Mouse (Mus musculus) neutrophil, adult 5-6 weeks (primary cell): ENCODE measurements at regions not wholly inside any gene's neighbourhood (a gene's known extent, or its start where the extent isn't known, plus 50 kb on each side); places are given as distances from the start of the nearest gene placed in this dataset.

Experiments
- ATAC-seq: fragments of 151-379, 151-347 bp; 2 replicates; pipeline ENCODE4 v1.8.0; 2017; ENCODE audit warnings: mild to moderate bottlenecking, moderate TSS enrichment; ENCODE audit not compliant: insufficient number of reproducible peaks, poor library complexity, low FRiP score, severe bottlenecking; ENCODE audit errors: extremely low read depth

- ATAC-seq = no peak
Measured at GRCm38 (mm10) chr2:166415481-166415965, 260.1 kb upstream of the Sulf2 start.

DNA sequence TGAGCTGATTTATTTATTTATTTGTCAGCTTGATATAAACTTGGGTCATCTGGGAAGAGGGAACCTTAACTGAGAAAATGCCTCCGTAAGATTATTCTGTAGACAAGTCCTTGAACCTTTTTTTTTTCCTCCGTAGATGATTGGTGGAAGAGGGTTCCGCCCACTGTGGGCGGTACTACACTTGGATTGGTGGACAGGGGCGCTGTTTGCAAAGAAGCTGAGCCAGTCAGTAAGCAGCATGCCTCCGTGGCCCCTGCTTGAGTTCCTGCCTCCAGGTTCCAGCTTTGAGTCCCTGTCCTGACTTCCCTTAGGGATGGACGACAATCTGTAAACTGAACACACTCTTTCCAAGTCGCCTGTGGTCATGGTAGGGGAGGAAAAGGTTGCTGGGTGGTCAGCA lies 259.4 kb upstream of the Sulf2 start:
- ATAC-seq = no peak

DNA sequence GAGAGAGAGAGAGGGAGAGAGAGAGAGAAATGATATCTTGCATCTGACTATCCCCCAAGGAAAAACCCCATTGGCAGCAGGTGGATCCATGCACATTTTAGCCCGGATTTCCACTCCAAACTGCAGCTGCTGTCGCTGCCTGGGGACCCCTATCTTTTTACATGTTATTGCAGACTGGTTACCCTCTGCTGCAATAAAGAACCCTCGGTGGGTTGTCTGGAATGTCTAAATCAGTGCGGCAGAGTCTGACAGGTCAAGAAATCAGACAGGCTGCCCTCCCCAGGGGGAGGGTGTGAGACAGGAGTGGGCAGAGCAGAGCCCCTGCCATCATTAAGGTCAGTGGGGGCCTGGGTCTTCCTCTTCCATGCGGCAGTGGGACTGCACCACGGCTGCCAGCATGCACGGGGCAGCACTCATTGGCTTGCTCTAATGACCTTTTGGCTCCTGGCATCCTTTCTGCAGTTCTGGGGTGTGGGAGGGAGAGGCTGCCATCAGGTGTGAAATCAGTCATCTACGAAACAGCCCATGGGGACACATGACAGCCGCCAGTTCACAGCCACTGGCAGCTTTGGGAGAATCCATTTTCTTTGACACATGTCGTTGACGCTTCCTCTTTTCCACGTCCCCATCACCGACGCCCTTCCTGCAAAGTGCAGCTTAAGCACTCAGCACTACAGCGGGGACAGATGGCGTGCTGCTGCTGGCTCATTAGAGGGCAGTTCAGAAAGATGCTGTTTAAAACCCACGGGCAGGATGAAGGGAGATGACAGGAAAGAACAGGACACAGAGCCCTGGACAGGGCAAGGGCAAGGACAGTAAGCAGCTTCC lies 256.8 kb upstream of the Sulf2 start:
- peak; percentile 10; the same call in 1 of the 2 replicates for ATAC-seq

- no peak for ATAC-seq
Measured at GRCm38 (mm10) chr2:166409391-166409790, 253.9 kb upstream of the Sulf2 start.

- ATAC-seq = no peak
Measured at GRCm38 (mm10) chr2:166408806-166409205, 253.3 kb upstream of the Sulf2 start.

DNA sequence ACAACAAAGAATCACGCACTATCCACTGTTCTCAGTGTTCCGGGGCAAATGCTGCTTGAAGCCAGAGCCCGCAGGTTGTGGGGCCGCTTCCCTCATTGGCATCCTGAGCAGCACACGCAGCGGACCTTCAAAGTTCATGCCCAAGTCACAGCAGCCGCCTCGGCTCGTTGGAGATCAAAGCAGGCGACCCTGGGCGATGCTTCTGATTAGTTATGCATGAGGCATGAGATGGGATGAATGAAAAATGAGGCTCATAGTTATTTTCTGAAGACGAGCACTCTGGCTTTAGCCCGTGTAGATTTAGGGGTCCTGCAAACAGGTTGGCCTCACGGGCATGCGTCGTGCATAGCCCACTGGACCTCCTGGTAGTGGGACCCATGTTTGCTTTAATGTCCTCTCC lies 252.5 kb upstream of the Sulf2 start:
- ATAC-seq = no peak

- ATAC-seq = peak; percentile 68; the same call in 1 of the 2 replicates
Measured at GRCm38 (mm10) chr2:166406826-166407225, 251.4 kb upstream of the Sulf2 start.

DNA sequence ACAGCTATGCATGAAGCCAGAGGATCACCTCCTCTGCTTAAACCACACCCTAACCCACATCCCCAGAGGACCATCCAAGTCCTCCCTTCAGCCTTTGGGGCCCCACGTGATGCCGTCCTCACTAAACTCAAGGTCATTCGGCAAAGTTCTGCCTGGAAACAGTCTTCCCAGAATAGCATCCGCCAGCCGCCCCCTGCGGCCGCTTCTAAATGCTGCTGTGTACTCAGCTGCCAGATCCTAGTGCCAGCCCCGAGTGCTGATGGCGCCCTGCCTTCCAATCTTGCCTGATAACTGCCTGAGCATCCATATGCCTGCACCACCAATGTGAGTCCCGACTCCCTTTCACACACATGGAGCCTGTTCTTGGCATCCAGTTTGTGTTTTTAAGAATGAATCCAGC lies 247.9 kb upstream of the Sulf2 start:
- ATAC-seq = no peak

GRCm38 (mm10) chr2:166401860-166402259 lies 246.4 kb upstream of the Sulf2 start:
- ATAC-seq = no peak

- ATAC-seq = no peak
Measured at GRCm38 (mm10) chr2:166400304-166400703, 244.8 kb upstream of the Sulf2 start.

- ATAC-seq = no peak
Measured at GRCm38 (mm10) chr2:166399140-166399830, 243.8 kb upstream of the Sulf2 start.

DNA sequence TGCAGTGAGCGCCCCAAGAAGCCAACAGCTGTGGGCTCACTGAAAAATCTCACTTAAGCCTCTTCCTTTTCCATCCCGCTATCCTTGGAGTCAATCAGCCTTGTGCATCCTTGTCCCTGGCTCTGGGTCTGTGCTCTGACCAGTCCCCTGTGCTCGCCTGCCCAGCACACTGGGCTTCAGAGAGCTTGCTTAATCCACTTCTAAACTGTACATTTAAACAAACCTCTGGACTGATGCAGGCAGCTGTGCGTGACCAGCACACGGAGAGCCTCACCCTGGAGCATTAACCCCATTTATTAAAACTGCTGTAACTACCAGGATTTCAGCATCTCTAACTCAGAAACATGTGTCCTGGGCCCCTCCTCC lies 243.3 kb upstream of the Sulf2 start:
- no peak for ATAC-seq

DNA sequence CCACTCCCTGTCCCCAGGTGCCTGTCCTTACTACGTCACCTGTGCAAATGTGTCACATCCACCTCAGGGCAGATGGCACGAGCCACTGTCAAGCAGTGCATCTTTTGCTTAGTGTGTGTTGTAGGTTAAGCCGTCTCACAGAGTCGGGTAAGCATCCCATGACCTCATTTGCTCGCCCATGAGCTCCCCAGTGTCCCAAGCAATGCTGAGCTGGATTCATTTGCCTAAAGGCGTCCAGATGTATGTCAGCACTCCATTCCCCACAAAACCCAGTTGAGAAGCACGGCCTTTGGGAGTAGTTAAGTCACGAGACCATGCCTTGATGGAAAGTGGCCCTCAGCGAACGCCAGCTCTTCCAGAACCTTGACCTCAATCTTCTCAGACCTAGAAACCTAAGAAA lies 242.7 kb upstream of the Sulf2 start:
- ATAC-seq = no peak

DNA sequence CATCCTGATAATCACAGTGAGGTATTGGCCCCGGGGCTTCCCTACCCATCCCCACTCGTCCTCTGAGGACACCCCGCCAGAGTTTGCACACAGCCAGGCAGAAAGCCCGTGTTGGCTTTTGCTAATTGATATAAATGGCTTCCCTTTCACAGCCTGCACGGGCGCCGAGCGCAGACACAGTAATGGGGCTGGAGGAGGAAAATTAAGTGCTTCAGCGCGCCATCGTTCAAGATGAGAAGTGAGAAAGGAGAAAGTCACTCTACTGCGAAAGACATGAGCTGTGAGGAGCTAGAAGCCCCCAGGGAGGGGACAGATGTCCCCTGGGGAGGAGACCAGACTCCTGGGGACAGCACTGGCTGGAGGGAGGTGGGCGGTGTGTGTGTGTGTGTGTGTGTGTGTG lies 239.2 kb upstream of the Sulf2 start:
- peak; percentile 10; the same call in 1 of the 2 replicates for ATAC-seq

- ATAC-seq = no peak
Measured at GRCm38 (mm10) chr2:166391176-166391575, 235.7 kb upstream of the Sulf2 start.

DNA sequence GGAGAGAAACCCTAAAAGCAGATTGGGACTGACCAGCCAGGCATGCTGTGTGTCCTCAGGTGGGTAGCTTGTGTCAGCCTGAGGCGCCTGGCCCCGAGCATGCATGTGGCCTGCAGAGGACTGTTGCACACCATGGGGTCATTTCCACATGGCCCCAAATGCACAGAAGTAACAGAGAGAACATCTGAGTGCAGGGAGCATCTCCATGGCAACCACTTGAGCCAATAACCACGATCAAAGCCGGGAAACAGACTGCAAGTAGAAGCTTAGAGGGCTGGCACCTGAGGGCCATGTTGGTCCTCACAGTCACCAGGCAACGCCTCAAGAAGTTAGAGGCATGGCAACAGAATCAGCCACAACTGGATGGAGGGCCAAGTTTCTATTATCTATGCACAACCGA lies 232.6 kb upstream of the Sulf2 start:
- no peak for ATAC-seq

- ATAC-seq = no peak
Measured at GRCm38 (mm10) chr2:166386817-166387216, 231.4 kb upstream of the Sulf2 start.

DNA sequence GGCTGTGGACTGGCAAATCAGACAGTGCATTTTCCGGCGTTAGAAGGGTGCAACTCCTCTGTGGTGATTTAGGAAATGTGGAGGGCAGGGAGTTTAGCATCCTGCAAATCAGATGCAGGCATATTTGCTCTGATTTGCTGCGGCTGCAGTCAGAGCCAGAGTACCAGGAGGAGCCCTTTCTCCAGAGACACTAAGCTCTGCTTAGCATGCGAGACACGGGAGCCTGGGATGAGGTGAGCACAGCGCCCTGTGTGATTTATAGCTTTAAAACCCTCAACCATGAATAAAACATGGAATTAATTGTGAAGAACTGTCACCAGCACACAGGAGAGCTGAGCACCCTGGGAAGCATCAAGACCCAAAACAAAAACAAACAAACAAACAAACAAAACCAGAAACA lies 229.1 kb upstream of the Sulf2 start:
- no peak for ATAC-seq

- ATAC-seq = no peak
Measured at GRCm38 (mm10) chr2:166383356-166383755, 227.9 kb upstream of the Sulf2 start.

DNA sequence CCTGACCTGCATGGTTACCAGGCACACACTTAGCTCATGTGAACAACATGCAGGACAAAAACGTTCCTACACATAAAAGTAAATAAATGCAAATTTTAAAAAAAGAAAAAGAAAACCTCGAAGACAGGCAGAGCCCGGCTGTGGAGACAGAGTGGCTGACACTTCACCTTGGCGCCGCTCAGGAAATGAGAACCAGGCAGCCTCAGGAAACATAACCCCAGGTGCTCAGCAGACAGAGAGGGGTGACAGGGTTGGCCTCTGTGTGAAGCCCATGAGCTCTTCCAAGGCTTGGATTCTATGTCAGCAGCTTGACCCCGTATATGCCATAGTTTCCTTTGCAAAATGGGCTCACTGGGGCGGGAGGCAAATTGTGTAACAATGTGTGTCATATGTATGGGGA lies 226.7 kb upstream of the Sulf2 start:
- no peak for ATAC-seq
